Mouse (Mus musculus) CD4-positive, CD25-positive, alpha-beta regulatory T cell (primary cell): ENCODE data around the gene Tent4a. TPM values are rescaled to one million over a fixed set of nuclear protein-coding genes. Genes with fewer than 3 reads are reported as not detected.

Source experiments
- polyA plus RNA-seq: library from polyadenylated mRNA; unstranded; fragments of 100-300 nt; shearing (Covaris generic); gene quantifications from one replicate; pipeline ENCODE4 v1.2.1, GENCODE M21; 2017

The Tent4a gene
- polyA plus RNA-seq: 14.6 TPM

DNA sequence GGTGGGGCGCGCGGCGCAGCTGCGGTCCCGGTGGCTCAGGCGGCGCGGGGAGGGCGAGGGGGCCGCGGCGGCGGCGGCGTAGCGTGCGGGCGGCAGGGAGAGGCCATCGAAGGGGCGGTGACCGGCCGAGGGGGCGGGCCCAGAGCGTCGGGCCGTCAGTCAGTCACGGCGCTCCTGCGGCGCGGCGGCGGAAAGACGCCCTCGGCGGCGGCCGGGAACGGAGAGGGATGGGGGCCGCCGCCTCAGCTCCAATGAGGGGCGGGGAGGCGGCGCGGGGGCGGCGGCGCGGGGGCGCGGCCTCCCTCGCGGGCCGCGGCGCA lies at the start of gene Tent4a:
Gene Tent4a, minus strand, starts transcription at position 284 of the 320 bp plus-strand sequence.

DNA sequence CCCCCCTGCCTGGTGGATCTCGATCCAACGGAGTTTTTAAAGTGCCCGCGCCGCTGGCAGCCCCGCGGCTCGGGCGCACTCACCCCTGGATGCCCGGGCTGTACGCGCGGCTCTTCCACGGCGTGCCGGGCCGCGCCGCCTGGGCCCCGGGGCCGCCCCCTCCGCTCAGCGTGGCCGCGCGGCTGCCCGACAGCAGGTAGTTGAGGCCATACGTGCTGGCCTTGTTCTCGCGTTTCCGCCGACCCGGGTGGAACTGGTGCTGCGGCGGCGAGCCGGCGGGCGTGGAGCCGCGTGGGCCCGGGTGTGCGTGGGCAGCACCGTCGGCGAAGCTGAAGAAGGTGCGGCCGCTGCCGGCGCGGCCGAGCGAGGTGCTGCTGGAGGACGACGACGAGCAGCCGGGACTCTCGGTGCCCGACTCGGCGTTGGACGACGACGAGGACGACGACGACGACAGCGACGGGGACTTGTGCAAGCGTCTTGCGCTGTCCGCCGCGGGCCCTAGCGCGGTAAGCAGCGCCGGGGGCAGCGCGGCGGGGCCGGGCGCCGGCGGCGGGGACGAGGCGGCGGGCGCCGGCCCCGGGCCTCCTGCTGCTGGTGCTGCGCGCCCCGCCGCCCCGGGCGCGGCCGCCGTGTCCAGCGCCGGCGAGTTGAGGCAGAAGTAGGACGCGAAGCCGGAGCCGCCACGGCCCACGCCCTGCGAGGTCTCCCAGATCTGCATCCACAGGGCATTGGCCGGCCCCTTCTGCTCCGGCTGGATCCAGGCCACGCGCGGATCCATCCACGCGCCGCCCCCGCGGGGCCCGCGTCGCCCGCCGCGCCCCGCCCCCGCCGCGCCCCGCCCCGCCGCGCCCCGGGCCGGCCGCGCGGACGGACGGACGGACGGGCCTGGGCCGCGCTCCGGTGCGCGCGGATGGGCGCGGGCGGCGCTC lies 748 bp downstream of the Tent4a start, which contains the start of gene Nsun2:
Gene Nsun2, plus strand, starts transcription at position 342 of the 929 bp plus-strand sequence.

Other genes with a start within 250 kb of the Tent4a start
- 155 TPM for gene Nsun2, start 871 bp downstream of the Tent4a start, polyA plus RNA-seq
- 1.4 TPM for gene Srd5a1, start 76.8 kb upstream of the Tent4a start, polyA plus RNA-seq
- not detected for gene Ube2ql1, start 205.3 kb upstream of the Tent4a start, polyA plus RNA-seq